25 mouse cellular contexts compared by ENCODE assay signal in genomic region chrX:19150606-19151005, GRCm38 (mm10).
"Had no signal": no experiment of that assay in that cellular context is flagged by ENCODE, and none has a peak within 500 bp of the region (broad histone marks: within the 10 kb centered on the region; RNA-seq: fewer than 3 reads in every experiment).

No protein-coding gene starts in this region.

- H3K4me1 ChIP-seq: heart, embryonic 10.5 days; heart, embryonic 12.5 days; hindbrain, embryonic 10.5 days; hindbrain, embryonic 12.5 days; intestine, embryonic 15.5 days; kidney, embryonic 15.5 days; limb, embryonic 10.5 days; limb, embryonic 12.5 days had no signal

- H3K4me3 ChIP-seq: heart, adult 2 months; heart, embryonic 10.5 days; heart, embryonic 12.5 days; hindbrain, embryonic 10.5 days; hindbrain, embryonic 12.5 days; intestine, embryonic 15.5 days; kidney, embryonic 15.5 days; layer of hippocampus, adult 2 months; left cerebral cortex, adult 2 months; limb, embryonic 10.5 days; limb, embryonic 12.5 days had no signal

- H3K27ac ChIP-seq: heart, adult 2 months; heart, embryonic 10.5 days; hindbrain, embryonic 10.5 days; hindbrain, embryonic 12.5 days; hindbrain, embryonic 14.5 days; intestine, embryonic 15.5 days; kidney, embryonic 15.5 days; layer of hippocampus, adult 2 months; left cerebral cortex, adult 2 months; limb, embryonic 10.5 days; limb, embryonic 12.5 days had no signal

- H3K9ac ChIP-seq: forebrain, postnatal 0 days; heart, embryonic 12.5 days; hindbrain, embryonic 12.5 days; hindbrain, embryonic 14.5 days; intestine, embryonic 15.5 days; kidney, embryonic 15.5 days; limb, embryonic 12.5 days had no signal

- ATAC-seq: forebrain, postnatal 0 days; hindbrain, embryonic 16.5 days; inflammation-experienced regulatory T-cells, adult 6 months; intestine, embryonic 15.5 days; intestine, postnatal 0 days had no signal

- H3K9me3 ChIP-seq: heart, embryonic 10.5 days; heart, embryonic 12.5 days; hindbrain, embryonic 10.5 days; hindbrain, embryonic 12.5 days; intestine, embryonic 15.5 days; kidney, embryonic 15.5 days; limb, embryonic 10.5 days; limb, embryonic 12.5 days had no signal

- H3K4me2 ChIP-seq: heart, embryonic 12.5 days; hindbrain, embryonic 12.5 days; hindbrain, embryonic 14.5 days; intestine, embryonic 15.5 days; kidney, embryonic 15.5 days; limb, embryonic 12.5 days; liver, embryonic 11.5 days had no signal

- H3K36me3 ChIP-seq: heart, embryonic 10.5 days; heart, embryonic 12.5 days; hindbrain, embryonic 10.5 days; hindbrain, embryonic 12.5 days; intestine, embryonic 15.5 days; kidney, embryonic 15.5 days; limb, embryonic 10.5 days; limb, embryonic 12.5 days had no signal

- DNase-seq: forebrain, postnatal 0 days; gastrocnemius, postnatal 14 days; gastrocnemius, postnatal 36 days; heart, adult 2 months; heart, postnatal 10 days; heart, postnatal 4 days; kidney, postnatal 10 days; kidney, postnatal 25 days; kidney, postnatal 4 days; liver had no signal

- H3K27me3 ChIP-seq: heart, embryonic 12.5 days; hindbrain, embryonic 12.5 days; intestine, embryonic 15.5 days; kidney, embryonic 15.5 days; limb, embryonic 12.5 days had no signal
